Mouse (Mus musculus): ENCODE data around the gene Eef1g. TPM values are rescaled to one million over a fixed set of nuclear protein-coding genes. Genes with fewer than 3 reads are reported as not detected.
A peak's percentile ranks its signal among the peaks of the same experiment; 100 is the strongest.
"Not testable (repeated sequence)": the region's sequence is repeated elsewhere in the genome, so short reads cannot be mapped to it uniquely, and the experiment has no call there.

Eef1g gene
- polyA plus RNA-seq, 1 experiment = 286 TPM

GRCm38 (mm10) chr19:8962256-8962655 is 4.6 kb upstream of the Eef1g start:
- Histone ChIP-seq H3K27ac (ENCODE audit: insufficient read depth, low read length) (peak overlapping the region; percentile 93), H3K4me1 (ENCODE audit: control insufficient read depth, insufficient read depth, low read length) (peaks cover 3% of the 10 kb centered on the region; the same call in 1 of the 2 replicates), H3K4me3 (ENCODE audit: insufficient read depth, low read length) (no peak overlapping the region)
- TF ChIP-seq CTCF (IDR thresholded peaks at IDR 0.05; ENCODE audit: extremely low read depth, insufficient read depth, low read length) = no peak
- TF ChIP-seq POLR2A (IDR thresholded peaks at IDR 0.05; ENCODE audit: extremely low read depth, insufficient read depth, low read length) = no peak

- Histone ChIP-seq H3K4me1 (ENCODE audit: control insufficient read depth, insufficient read depth, low read length) (peaks cover 5% of the 10 kb centered on the region; the same call in 1 of the 2 replicates), H3K4me3 (ENCODE audit: insufficient read depth, low read length) (no peak overlapping the region), H3K27ac (ENCODE audit: insufficient read depth, low read length) (no peak overlapping the region)
- TF ChIP-seq POLR2A (IDR thresholded peaks at IDR 0.05; ENCODE audit: extremely low read depth, insufficient read depth, low read length) = no peak
- no peak for TF ChIP-seq CTCF (IDR thresholded peaks at IDR 0.05; ENCODE audit: extremely low read depth, insufficient read depth, low read length)
Observed at GRCm38 (mm10) chr19:8965075-8965474, 1.8 kb upstream of the Eef1g start.

GRCm38 (mm10) chr19:8965771-8966170 is 1.1 kb upstream of the Eef1g start:
- H3K27ac ChIP-seq (ENCODE audit: insufficient read depth, low read length) = no peak overlapping the region
- H3K4me3 ChIP-seq (ENCODE audit: insufficient read depth, low read length) = no peak overlapping the region
- peaks cover 5% of the 10 kb centered on the region; the same call in 1 of the 2 replicates for H3K4me1 ChIP-seq (ENCODE audit: control insufficient read depth, insufficient read depth, low read length)
- TF ChIP-seq CTCF (IDR thresholded peaks at IDR 0.05; ENCODE audit: extremely low read depth, insufficient read depth, low read length) (no peak), POLR2A (IDR thresholded peaks at IDR 0.05; ENCODE audit: extremely low read depth, insufficient read depth, low read length) (no peak)

- Histone ChIP-seq H3K4me1 (ENCODE audit: control insufficient read depth, insufficient read depth, low read length) (peaks cover 5% of the 10 kb centered on the region; the same call in 1 of the 2 replicates), H3K27ac (ENCODE audit: insufficient read depth, low read length) (peak overlapping the region; percentile 63), H3K4me3 (ENCODE audit: insufficient read depth, low read length) (peak overlapping the region; percentile 48)
- TF ChIP-seq CTCF (IDR thresholded peaks at IDR 0.05; ENCODE audit: extremely low read depth, insufficient read depth, low read length) = no peak
Observed at GRCm38 (mm10) chr19:8966198-8966589, 647 bp upstream of the Eef1g start.

- Histone ChIP-seq H3K27ac (ENCODE audit: insufficient read depth, low read length) (no peak overlapping the region), H3K4me3 (ENCODE audit: insufficient read depth, low read length) (peak overlapping the region; percentile 62), H3K4me1 (ENCODE audit: control insufficient read depth, insufficient read depth, low read length) (peaks cover 2% of the 10 kb centered on the region; the same call in 1 of the 2 replicates)
- TF ChIP-seq CTCF (IDR thresholded peaks at IDR 0.05; ENCODE audit: extremely low read depth, insufficient read depth, low read length) = no peak
- TF ChIP-seq POLR2A (IDR thresholded peaks at IDR 0.05; ENCODE audit: extremely low read depth, insufficient read depth, low read length) = no peak
Observed at GRCm38 (mm10) chr19:8967373-8967743, 517 bp downstream of the Eef1g start.

- peak overlapping the region; percentile 62 for H3K4me3 ChIP-seq (ENCODE audit: insufficient read depth, low read length)
- H3K4me1 ChIP-seq (ENCODE audit: control insufficient read depth, insufficient read depth, low read length) = peaks cover 2% of the 10 kb centered on the region; the same call in 1 of the 2 replicates
- TF ChIP-seq POLR2A (IDR thresholded peaks at IDR 0.05; ENCODE audit: extremely low read depth, insufficient read depth, low read length) = no peak
- no peak for TF ChIP-seq CTCF (IDR thresholded peaks at IDR 0.05; ENCODE audit: extremely low read depth, insufficient read depth, low read length)
- H3K27ac ChIP-seq (ENCODE audit: insufficient read depth, low read length) = no peak overlapping the region
Observed at GRCm38 (mm10) chr19:8967893-8968292, 1.1 kb downstream of the Eef1g start.

- H3K4me3 ChIP-seq (ENCODE audit: insufficient read depth, low read length); H3K4me1 ChIP-seq (ENCODE audit: control insufficient read depth, insufficient read depth, low read length); H3K27ac ChIP-seq (ENCODE audit: insufficient read depth, low read length): not testable (repeated sequence)
Observed at GRCm38 (mm10) chr19:8972491-8972890, 5.7 kb downstream of the Eef1g start.

- Histone ChIP-seq H3K27ac (ENCODE audit: insufficient read depth, low read length) (no peak overlapping the region), H3K4me1 (ENCODE audit: control insufficient read depth, insufficient read depth, low read length) (no peaks in the 10 kb centered on the region), H3K4me3 (ENCODE audit: insufficient read depth, low read length) (no peak overlapping the region)
- TF ChIP-seq CTCF (IDR thresholded peaks at IDR 0.05; ENCODE audit: extremely low read depth, insufficient read depth, low read length) = no peak
- no peak for TF ChIP-seq POLR2A (IDR thresholded peaks at IDR 0.05; ENCODE audit: extremely low read depth, insufficient read depth, low read length)
Observed at GRCm38 (mm10) chr19:8974638-8975037, 7.8 kb downstream of the Eef1g start.

GRCm38 (mm10) chr19:8975491-8975890 is 8.7 kb downstream of the Eef1g start:
- Histone ChIP-seq H3K27ac (ENCODE audit: insufficient read depth, low read length) (no peak overlapping the region), H3K4me1 (ENCODE audit: control insufficient read depth, insufficient read depth, low read length) (no peaks in the 10 kb centered on the region), H3K4me3 (ENCODE audit: insufficient read depth, low read length) (no peak overlapping the region)
- TF ChIP-seq POLR2A (IDR thresholded peaks at IDR 0.05; ENCODE audit: extremely low read depth, insufficient read depth, low read length) (no peak), CTCF (IDR thresholded peaks at IDR 0.05; ENCODE audit: extremely low read depth, insufficient read depth, low read length) (no peak)

- no peak overlapping the region for H3K4me3 ChIP-seq (ENCODE audit: insufficient read depth, low read length)
- TF ChIP-seq CTCF (IDR thresholded peaks at IDR 0.05; ENCODE audit: extremely low read depth, insufficient read depth, low read length) (peak; percentile 65), POLR2A (IDR thresholded peaks at IDR 0.05; ENCODE audit: extremely low read depth, insufficient read depth, low read length) (no peak)
- no peak overlapping the region for H3K27ac ChIP-seq (ENCODE audit: insufficient read depth, low read length)
- H3K4me1 ChIP-seq (ENCODE audit: control insufficient read depth, insufficient read depth, low read length) = no peaks in the 10 kb centered on the region
Observed at GRCm38 (mm10) chr19:8976535-8976934, 9.7 kb downstream of the Eef1g start.

GRCm38 (mm10) chr19:8980771-8981170 is 13.9 kb downstream of the Eef1g start:
- H3K4me3 ChIP-seq (ENCODE audit: insufficient read depth, low read length) = no peak overlapping the region
- H3K4me1 ChIP-seq (ENCODE audit: control insufficient read depth, insufficient read depth, low read length) = peaks cover 6% of the 10 kb centered on the region
- no peak for TF ChIP-seq CTCF (IDR thresholded peaks at IDR 0.05; ENCODE audit: extremely low read depth, insufficient read depth, low read length)
- H3K27ac ChIP-seq (ENCODE audit: insufficient read depth, low read length) = no peak overlapping the region

Data from cortical plate, adult 2 months (tissue).